Mouse (Mus musculus): Measurements from ENCODE around the gene Rbms3. TPM values are rescaled to one million over a fixed set of nuclear protein-coding genes. Genes with fewer than 3 reads are reported as not detected.
A peak's percentile ranks its signal among the peaks of the same experiment; 100 is the strongest.

Gene Rbms3
- total and polyA plus RNA-seq, 3 experiments = 8.1 to 12.5 (median 8.8) TPM

DNA sequence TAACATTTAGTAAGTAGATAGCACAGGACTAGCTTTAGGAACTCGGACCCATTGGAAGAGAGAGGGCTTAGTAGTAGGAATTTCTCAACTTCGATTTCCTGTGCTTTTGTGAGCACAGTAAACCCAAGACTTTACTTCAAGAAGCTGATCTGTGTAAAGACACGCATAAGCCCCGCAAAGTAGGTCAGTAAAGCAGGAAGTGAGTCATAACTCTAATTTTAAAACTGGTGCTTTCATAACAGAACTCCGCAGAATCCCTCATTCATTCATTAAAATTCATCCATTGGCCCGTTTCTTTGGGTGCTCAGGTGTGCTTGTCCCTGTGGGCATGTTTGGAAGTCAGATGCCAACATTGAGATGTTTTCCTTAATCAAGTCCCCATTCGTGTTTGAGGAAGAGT is 1087.7 kb downstream of the Rbms3 start:
- no peak for DNase-seq
- Histone ChIP-seq H3K79me2 (replicated peaks; ENCODE audit: control insufficient read depth, insufficient read depth, low read length) (no peaks in the 10 kb centered on the region), H3K4me3 (no peak overlapping the region), H3K27ac (no peak overlapping the region), H3K36me3 (ENCODE audit: control insufficient read depth, insufficient read depth, low read length) (no peaks in the 10 kb centered on the region), H3K27me3 (ENCODE audit: control insufficient read depth, insufficient read depth, low read length) (no peaks in the 10 kb centered on the region), H3K9ac (ENCODE audit: low read depth, low read length) (no peak overlapping the region), H3K4me1 (ENCODE audit: control insufficient read depth, insufficient read depth, low read length) (no peaks in the 10 kb centered on the region)
- TF ChIP-seq POLR2A (IDR thresholded peaks at IDR 0.05; ENCODE audit: insufficient read depth, low read depth, low read length) (no peak), EP300 (IDR thresholded peaks at IDR 0.05; ENCODE audit: insufficient read depth, low read depth, low read length) (no peak), CTCF (IDR thresholded peaks at IDR 0.05) (no peak)
- intact Hi-C loops (cut with DNase I) = no loop called here
- WGBS = 55% methylated on average over 7 of the region's 7 CpGs

DNA sequence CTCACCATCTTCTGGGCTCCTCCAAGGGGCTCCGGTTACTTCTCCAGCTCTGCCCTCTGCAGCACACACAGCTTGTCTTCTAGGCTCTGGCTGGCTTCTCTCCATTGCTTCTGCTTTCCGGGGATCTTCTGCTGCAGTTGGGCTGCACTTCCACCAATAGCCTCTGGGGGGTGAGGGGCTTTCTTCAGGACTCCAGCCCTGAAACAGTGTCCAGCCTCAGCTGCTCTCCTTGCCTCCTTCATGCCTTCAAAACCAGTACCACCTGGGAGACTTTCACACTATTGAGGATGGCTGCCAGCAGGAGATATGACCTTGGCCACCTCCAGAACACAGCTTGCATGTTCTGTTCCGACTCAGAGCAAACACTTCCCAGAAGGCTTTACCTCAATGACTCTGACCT is 1094.0 kb downstream of the Rbms3 start:
- H3K4me1 ChIP-seq (ENCODE audit: control insufficient read depth, insufficient read depth, low read length) = no peaks in the 10 kb centered on the region
- H3K9ac ChIP-seq (ENCODE audit: low read depth, low read length) = no peak overlapping the region
- 66% methylated on average over 3 of the region's 3 CpGs for WGBS
- TF ChIP-seq CTCF (IDR thresholded peaks at IDR 0.05) (peak; percentile 49), POLR2A (IDR thresholded peaks at IDR 0.05; ENCODE audit: insufficient read depth, low read depth, low read length) (no peak)
- intact Hi-C loops (cut with DNase I) = no loop called here
- H3K27me3 ChIP-seq (ENCODE audit: control insufficient read depth, insufficient read depth, low read length) = no peaks in the 10 kb centered on the region
- H3K36me3 ChIP-seq (ENCODE audit: control insufficient read depth, insufficient read depth, low read length) = no peaks in the 10 kb centered on the region
- DNase-seq = no peak
- H3K79me2 ChIP-seq (replicated peaks; ENCODE audit: control insufficient read depth, insufficient read depth, low read length) = no peaks in the 10 kb centered on the region
- no peak overlapping the region for H3K27ac ChIP-seq
- no peak overlapping the region for H3K4me3 ChIP-seq

DNA sequence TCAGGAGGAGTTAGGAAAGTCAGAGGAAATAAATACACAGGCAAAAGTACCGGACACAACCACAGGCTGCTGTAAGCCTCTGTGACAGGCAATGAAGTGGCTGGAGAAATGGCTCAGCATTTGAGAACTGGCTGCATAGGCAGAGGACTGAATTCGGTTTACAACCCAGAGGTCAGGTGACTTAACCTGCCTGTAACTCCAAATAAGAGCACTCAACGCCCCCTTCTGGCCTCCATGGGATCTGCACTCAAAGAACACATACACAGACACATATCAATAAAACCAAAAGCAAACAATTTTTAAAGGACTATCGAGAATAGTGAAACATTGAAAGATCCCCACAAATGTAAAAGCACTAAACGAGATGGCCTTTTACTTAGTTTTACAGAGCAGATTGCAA is 1096.3 kb downstream of the Rbms3 start:
- no peak overlapping the region for H3K27ac ChIP-seq
- intact Hi-C loops (cut with DNase I) = no loop called here
- H3K9ac ChIP-seq (ENCODE audit: low read depth, low read length) = no peak overlapping the region
- no peaks in the 10 kb centered on the region for H3K4me1 ChIP-seq (ENCODE audit: control insufficient read depth, insufficient read depth, low read length)
- H3K79me2 ChIP-seq (replicated peaks; ENCODE audit: control insufficient read depth, insufficient read depth, low read length) = no peaks in the 10 kb centered on the region
- no peaks in the 10 kb centered on the region for H3K27me3 ChIP-seq (ENCODE audit: control insufficient read depth, insufficient read depth, low read length)
- 81% methylated on average over 5 of the region's 5 CpGs for WGBS
- DNase-seq = no peak
- H3K36me3 ChIP-seq (ENCODE audit: control insufficient read depth, insufficient read depth, low read length) = no peaks in the 10 kb centered on the region
- TF ChIP-seq EP300 (IDR thresholded peaks at IDR 0.05; ENCODE audit: insufficient read depth, low read depth, low read length) (no peak), CTCF (IDR thresholded peaks at IDR 0.05) (no peak), POLR2A (IDR thresholded peaks at IDR 0.05; ENCODE audit: insufficient read depth, low read depth, low read length) (no peak)
- no peak overlapping the region for H3K4me3 ChIP-seq

DNA sequence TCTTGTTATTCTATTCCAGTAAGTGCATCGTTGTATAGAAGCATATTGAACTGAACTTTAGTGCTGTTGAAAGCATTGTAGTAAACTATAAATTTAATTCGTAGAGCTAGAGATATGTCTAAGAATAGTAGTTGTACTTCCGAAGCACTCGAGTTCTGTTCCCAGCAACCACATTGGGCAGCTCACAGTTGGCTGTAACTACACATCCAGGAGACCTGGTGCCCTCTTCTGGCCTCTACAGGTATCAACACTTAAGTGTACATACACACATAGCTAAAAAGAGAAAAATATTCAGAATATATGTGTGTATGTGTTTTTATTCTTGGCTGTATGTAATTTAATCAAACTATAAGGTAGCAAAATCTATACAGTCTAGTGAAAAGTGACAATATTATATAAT is 1098.6 kb downstream of the Rbms3 start:
- DNase-seq = no peak
- intact Hi-C loops (cut with DNase I) = no loop called here
- Histone ChIP-seq H3K4me1 (ENCODE audit: control insufficient read depth, insufficient read depth, low read length) (no peaks in the 10 kb centered on the region), H3K36me3 (ENCODE audit: control insufficient read depth, insufficient read depth, low read length) (no peaks in the 10 kb centered on the region), H3K9ac (ENCODE audit: low read depth, low read length) (no peak overlapping the region), H3K27ac (no peak overlapping the region), H3K79me2 (replicated peaks; ENCODE audit: control insufficient read depth, insufficient read depth, low read length) (no peaks in the 10 kb centered on the region), H3K4me3 (no peak overlapping the region), H3K27me3 (ENCODE audit: control insufficient read depth, insufficient read depth, low read length) (no peaks in the 10 kb centered on the region)
- TF ChIP-seq CTCF (IDR thresholded peaks at IDR 0.05) (no peak), POLR2A (IDR thresholded peaks at IDR 0.05; ENCODE audit: insufficient read depth, low read depth, low read length) (no peak), EP300 (IDR thresholded peaks at IDR 0.05; ENCODE audit: insufficient read depth, low read depth, low read length) (no peak)
- WGBS = 95% methylated on average over 4 of the region's 4 CpGs

DNA sequence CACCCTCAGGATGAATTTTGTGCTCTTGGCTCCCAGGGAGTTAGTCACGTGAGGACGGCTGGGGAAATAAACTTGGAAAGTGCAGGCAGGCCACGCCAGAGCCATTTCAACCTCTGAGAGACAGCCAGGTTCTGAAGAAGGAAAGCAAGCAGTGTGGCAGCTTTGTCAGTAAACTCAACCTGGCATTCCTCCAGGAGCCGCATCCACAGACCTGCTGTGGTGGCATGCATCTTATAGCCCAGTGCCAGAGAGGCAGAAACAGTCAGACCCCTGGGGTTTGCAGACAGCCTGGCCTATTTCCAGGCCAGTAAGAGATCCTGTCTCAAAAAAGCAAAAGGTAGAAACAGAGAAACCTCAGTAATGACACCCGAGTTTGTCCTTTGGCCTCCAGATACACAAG is 1105.3 kb downstream of the Rbms3 start:
- Histone ChIP-seq H3K27me3 (ENCODE audit: control insufficient read depth, insufficient read depth, low read length) (no peaks in the 10 kb centered on the region), H3K36me3 (ENCODE audit: control insufficient read depth, insufficient read depth, low read length) (no peaks in the 10 kb centered on the region), H3K27ac (no peak overlapping the region), H3K4me1 (ENCODE audit: control insufficient read depth, insufficient read depth, low read length) (no peaks in the 10 kb centered on the region), H3K4me3 (no peak overlapping the region), H3K79me2 (replicated peaks; ENCODE audit: control insufficient read depth, insufficient read depth, low read length) (no peaks in the 10 kb centered on the region), H3K9ac (ENCODE audit: low read depth, low read length) (no peak overlapping the region)
- intact Hi-C loops (cut with DNase I) = no loop called here
- no peak for TF ChIP-seq EP300 (IDR thresholded peaks at IDR 0.05; ENCODE audit: insufficient read depth, low read depth, low read length)
- TF ChIP-seq CTCF (IDR thresholded peaks at IDR 0.05) = no peak
- no peak for TF ChIP-seq POLR2A (IDR thresholded peaks at IDR 0.05; ENCODE audit: insufficient read depth, low read depth, low read length)
- 75% methylated on average over 5 of the region's 5 CpGs for WGBS
- DNase-seq = no peak
